Mouse (Mus musculus) skeletal muscle tissue, postnatal 0 days (tissue): Measurements from ENCODE around the gene Phf20. TPM values are rescaled to one million over a fixed set of nuclear protein-coding genes. Genes with fewer than 3 reads are reported as not detected.

Experiments used
- microRNA-seq, 2 experiments: library from miRNA; unstranded; fragments of <30 nt; microRNA quantifications; one replicate each; pipeline ENCODE4; 2016
- polyA plus RNA-seq: library from polyadenylated mRNA; unstranded; fragments of >200 nt; fragmentation: Nextera tagmentation; extraction: Ambion mirVana; gene quantifications from 2 replicates; pipeline ENCODE4 v1.2.1, GENCODE M21; 2015

Gene Phf20
- polyA plus RNA-seq, result 25.3 and 31.9 TPM in 2 replicates

GRCm38 (mm10) chr2:156196302-156197128, at the start of gene Phf20:
Phf20 (plus strand) TSS chr2:156196466.

GRCm38 (mm10) chr2:156180094-156180821, 16.0 kb upstream of the Phf20 start, which contains the start of gene Rbm39:
Rbm39 (minus strand) TSS chr2:156180238.

GRCm38 (mm10) chr2:156312297-156312897, 116.1 kb downstream of the Phf20 start, which contains the start of the genes Cnbd2 and Scand1:
Cnbd2 (plus strand) TSS chr2:156312299.
Scand1 (minus strand) TSS chr2:156312704.

Small RNA genes lying within 50 kb of the gene (microRNA-seq; reads per million reads assigned to microRNA genes)
- gene Gm22759, result 0 reads per million in 2 experiments

Other genes starting within 250 kb of the Phf20 start
- gene Cep250, start 240.0 kb upstream of the Phf20 start, polyA plus RNA-seq, result 4.7 and 5.8 TPM in 2 replicates
- 0.67 and 1.0 TPM in 2 replicates for gene 6430550D23Rik, start 188.5 kb upstream of the Phf20 start, polyA plus RNA-seq
- 83.9 and 102 TPM in 2 replicates for gene Ergic3, start 188.4 kb upstream of the Phf20 start, polyA plus RNA-seq
- not detected in 2 replicates for gene Fer1l4, start 143.5 kb upstream of the Phf20 start, polyA plus RNA-seq
- 0.41 and 1.0 TPM in 2 replicates for gene Spag4, start 131.3 kb upstream of the Phf20 start, polyA plus RNA-seq
- gene Cpne1, start 84.5 kb upstream of the Phf20 start, polyA plus RNA-seq, result 16.6 and 17.6 TPM in 2 replicates
- gene Rbm12, start 84.5 kb upstream of the Phf20 start, polyA plus RNA-seq, result 7.7 and 8.2 TPM in 2 replicates
- 5.9 and 6.4 TPM in 2 replicates for gene Gm28036, start 69.4 kb upstream of the Phf20 start, polyA plus RNA-seq
- 401 and 417 TPM in 2 replicates for gene Romo1, start 52.4 kb upstream of the Phf20 start, polyA plus RNA-seq
- gene Nfs1, start 52.3 kb upstream of the Phf20 start, polyA plus RNA-seq, result 47.7 and 53.0 TPM in 2 replicates
- gene Rbm39, start 16.2 kb upstream of the Phf20 start, polyA plus RNA-seq, result 303 and 306 TPM in 2 replicates
- 3.9 and 4.9 TPM in 2 replicates for gene Cnbd2, start 115.8 kb downstream of the Phf20 start, polyA plus RNA-seq
- gene Scand1, start 116.2 kb downstream of the Phf20 start, polyA plus RNA-seq, result 68.3 and 84.5 TPM in 2 replicates
- 0.55 and 1.1 TPM in 2 replicates for gene Epb41l1, start 224.4 kb downstream of the Phf20 start, polyA plus RNA-seq